Mouse (Mus musculus) layer of hippocampus, adult 11-12 months (tissue): Measurements from ENCODE around the gene Hrasls.

Experiments
- DNase-seq: peaks from one replicate; pipeline ENCODE4 v3.0.0; 2022; ENCODE audit warnings: low spot score

The Hrasls gene

DNA sequence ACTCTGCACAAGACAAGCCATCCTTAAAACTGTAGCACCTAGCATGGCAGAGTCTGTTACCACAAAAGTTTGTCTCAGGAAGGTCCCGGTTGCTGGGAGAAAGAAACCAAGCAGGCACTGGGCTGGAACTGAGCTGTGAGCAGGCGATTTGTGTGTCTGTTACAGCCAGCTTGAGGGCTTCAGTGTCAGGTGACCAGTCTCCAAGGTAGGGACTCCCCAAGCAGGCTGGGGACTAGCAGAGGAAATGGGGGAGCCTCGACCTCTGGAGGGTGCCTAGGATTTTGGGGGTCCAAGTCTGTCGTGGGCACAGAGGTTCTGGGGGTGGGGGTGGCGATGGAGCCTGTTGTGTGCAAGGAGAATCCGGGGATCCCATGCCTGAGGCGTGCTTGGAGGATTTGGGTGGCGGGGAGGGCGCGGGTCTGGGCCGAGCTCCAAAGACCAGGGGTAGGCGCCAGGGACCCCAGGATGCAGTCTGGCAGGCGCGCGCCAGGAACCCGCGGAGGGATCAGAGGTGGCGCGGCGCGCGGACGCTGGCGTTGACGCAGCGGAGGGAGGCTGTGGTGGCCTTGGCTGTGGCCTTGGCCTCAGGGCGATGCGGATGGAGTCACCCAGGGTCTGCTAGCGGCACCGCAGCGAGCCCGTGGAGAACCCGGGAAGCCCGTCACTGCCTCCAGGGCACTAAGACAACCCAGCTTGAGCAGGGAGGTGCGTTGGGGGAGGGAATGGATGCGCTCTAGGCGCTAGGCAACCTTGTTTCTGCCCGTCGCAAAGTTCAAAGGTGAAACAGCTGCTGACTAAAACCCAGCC lies at the start of gene Hrasls:
Gene Hrasls (plus strand): TSS at position 91 of the 807 bp plus-strand sequence.
- DNase-seq, result peak; percentile 12

DNA sequence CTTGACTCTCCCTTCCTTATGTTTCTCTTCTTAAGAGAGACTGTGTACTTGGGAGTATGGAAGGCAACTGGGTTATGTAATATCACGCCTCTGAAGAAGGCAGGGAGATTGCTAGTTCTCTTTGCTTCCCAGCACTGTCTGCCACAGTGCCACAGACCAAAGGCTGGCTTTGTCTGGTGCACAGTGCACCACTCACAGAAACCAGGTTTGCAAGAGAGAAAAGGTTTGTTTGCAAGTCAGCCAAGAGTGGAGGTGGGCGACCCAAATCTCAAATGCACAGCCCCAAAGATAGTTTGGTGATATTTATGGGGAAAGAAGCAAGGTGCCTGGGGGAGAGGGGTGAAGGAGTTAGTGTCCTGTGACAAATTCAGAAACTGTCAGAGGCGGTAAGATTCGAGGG lies 47.2 kb upstream of the Hrasls start:
- DNase-seq, result no peak

DNA sequence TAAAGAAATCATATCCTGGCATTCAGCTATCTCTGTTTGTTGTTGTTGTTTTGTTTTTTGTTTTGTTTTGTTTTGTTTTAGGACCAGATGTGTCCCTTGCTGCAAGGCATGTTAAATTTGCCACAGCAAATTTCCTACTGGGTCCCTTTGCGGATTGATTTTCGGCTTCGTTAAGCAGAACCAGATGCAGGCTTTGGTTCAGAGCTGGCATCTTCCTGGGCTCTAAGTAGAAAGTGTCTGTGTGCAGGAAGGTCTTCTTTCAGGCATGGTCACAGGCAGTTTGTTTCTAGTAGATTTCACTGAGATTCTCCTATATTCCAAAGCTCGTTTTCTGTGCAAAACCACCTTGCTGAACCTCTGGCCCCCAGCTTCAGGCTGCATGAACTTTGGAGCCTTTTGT lies 42.4 kb upstream of the Hrasls start:
- DNase-seq, result no peak

DNA sequence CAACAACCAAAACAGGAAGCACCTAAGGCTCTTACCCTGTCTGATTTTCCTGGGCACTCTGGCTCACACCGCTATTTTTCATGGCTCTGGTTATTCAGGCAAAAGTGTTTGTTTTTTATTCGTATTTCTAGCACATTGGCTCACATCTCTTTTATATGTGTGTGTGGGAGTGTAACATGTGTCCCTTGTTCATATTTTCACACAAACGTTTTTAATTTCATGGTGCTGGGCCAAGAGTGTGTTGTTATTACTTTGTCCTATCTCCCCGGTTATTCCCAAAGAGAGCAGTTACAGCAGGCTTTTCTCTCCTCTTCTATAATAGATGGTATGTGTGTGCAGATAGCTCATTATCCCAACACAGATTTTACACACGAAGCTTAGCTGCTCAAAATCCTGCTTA lies 37.8 kb upstream of the Hrasls start:
- DNase-seq, result peak; percentile 17

DNA sequence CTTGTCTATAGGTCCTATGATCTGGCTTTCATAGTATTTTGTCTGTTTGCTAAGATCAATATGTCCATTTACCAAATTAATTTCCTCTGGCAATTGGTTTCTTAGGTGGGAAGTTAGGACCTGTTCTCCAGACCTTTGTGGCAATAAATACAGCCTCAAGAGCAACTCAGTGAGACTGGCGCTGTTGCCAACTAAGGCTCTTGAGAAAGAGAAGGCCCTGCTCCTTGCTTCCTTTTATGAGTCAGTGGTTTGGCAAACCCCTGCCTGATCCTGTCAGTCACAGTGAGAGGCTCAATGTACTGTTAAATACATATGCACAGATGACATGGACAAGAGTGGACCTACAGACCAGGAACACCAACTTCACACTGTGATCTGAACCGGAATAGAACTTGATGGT lies 36.3 kb upstream of the Hrasls start:
- no peak for DNase-seq

DNA sequence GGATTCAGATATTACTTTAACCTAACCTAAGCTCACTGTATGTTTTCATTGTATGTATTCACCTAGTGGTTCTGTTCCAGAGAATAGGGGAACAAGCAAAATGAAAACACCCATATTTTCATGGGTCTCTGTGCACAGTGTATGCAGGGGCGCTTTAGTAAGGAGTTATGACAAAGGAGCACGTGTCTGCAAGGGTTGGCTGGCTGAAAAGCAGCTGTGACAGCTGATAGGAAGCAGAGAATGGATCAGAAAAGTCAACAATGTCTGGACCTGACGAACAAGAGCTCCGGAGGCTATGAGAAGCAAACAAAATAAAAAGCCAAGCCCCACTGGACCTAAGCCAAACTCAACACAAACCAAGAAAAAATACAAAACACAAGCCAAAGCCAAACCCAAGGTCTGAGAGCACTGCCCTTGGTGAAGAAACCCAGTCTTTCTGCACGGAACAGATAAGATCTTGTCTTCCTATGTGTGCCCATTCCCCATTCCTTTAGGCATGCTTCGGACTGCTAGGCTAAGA lies 34.6 kb upstream of the Hrasls start:
- no peak for DNase-seq

DNA sequence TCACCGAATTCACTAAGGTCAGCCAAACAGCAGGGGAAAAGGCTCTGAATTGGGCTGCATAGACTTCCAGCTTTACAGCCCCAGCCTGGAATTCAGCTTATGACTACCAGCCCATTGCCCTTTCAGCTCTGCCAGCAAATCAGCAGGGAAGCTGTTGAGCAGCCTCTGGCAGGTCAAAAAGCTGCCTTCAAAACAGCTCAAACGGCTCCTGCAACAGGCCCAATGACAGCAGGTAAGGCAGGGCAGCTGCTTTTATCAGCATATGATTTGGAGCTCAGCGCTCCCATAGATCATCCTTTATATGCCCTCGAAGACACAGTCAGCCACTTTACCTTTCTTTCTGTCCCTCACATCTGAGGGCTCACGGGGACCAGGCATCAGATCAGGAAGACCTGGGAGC lies 16.6 kb upstream of the Hrasls start:
- no peak for DNase-seq

DNA sequence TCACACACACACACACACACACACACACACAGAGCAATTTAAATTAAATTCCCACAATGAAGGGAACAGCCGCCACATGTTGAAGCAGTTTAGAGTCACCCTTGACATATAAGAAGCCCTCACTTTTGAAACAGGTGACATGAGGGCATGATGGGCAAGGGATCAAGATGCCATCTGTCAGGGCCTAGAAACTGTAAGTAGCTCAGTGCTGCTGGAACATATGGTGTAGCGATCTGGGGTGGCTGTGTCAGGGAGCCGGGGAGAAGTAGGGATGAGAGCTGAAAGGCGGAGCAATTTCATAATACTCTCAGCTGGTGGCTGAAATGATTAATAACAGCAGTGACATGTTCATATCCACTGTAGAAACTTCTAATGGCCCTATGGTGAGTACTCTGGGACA lies 15.5 kb upstream of the Hrasls start:
- DNase-seq, result no peak

DNA sequence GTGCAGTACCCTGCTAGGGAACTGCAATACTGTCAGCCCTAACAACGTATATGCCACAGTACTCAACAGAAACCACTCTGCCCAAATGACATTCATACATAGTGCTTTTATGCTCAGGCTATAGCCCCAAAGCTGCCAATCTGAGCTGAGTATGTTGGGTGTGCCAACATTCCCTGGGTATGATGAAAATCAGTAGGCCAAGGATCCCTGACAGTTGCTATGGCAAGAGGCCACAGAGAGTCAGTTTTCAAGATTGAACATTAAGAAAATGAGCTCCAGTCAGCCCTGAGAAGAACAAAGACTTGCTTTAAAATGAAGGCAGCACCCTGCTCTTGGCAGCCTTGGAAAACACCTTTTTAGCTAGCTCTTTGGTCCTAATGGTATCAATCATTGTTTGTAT lies 14.3 kb upstream of the Hrasls start:
- DNase-seq, result no peak

DNA sequence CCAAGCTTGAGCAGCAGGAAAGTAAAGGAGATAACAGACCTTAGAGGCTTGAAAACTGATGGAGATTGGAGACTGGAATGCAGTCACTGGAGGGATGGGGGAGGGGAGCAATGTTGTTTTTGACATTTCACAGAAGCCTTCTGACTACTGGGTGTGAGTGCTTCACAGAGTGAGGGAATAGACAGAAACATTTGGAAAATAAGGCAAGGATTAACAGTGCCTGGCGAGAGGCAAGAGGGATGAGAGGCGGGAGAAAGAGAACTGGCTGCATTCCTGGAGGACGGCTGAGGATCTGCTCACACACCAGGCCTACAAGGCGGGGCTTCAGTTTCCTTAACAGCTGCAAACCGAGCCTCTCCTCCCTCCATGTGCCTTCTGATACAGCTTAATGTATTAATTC lies 11.0 kb upstream of the Hrasls start:
- DNase-seq, result peak; percentile 49

DNA sequence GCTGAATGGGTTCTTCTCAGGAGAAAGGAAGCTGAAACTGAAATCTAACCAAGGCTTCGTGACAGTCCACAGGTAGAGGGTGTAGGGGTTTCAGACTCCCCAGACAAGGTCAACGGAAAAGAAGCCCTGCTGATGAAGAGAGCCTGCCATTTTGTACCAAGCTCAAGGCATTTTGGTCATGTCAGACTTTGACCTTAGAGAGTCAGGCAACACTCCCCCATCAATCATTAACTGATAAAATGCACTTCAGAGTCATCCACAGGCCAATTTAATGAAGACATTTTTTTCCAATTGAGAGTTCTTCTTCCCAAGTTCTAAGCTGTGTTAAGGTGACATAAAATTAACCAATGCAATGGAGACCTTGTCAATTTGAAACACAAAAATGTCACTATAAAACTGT lies 8.3 kb upstream of the Hrasls start:
- no peak for DNase-seq

DNA sequence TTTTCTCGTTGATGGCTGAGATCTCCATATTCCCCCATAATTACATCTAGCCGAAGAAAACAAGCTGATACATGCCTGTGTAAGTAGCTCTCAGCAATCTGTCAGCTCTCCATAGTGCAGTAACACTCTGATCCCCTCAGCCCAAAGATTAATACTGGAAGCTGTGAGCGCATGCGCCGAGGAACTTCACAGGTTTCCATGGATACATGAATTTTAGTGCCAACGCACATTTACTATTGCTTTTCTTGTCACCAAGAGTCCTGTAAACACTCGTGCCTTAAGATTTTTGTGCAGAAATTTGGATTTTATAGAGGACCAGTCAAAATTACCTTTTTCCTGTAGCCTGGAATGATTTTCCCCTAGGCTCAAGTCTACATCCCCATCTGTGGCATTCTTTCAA lies 4.6 kb upstream of the Hrasls start:
- peak; percentile 58 for DNase-seq

DNA sequence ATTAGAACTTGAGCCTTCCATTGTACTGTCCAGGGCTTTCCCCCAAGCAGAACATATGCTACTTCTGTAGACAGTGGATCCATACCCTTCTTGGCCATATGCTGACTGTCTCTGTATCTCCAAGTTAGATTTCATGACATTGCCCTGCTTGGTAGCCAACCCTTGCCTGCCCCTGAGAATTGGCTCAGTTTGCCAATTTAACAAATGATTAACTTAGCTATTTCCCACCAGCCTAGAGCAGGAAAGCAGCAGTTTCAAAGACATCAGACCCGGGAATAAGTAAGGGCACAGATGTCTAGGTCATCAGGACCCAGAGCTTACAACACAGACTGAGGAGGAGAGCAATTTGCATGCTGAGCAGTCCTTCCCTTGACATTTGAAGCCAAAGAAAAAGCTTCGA lies 3.9 kb upstream of the Hrasls start:
- no peak for DNase-seq

DNA sequence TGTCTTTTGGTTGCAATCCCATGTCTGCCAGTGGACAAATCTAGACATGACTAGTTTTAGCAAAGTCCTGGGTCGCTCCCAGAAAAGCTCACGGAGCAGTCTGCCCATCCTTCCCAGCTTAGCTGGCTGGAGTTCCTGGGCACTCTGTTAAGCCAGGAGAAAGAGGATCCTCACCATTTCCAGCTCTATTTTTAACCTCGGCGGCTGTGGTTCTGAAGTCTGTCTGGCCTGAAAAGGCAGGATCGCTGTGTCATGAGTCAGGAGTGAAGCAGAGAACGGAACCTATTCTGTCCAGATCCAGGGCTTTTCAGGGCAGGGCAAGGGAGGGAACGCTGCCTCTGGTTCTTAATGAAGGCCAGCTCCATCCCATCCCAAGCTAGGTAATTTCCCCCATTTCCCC lies 654 bp upstream of the Hrasls start:
- DNase-seq, result no peak

DNA sequence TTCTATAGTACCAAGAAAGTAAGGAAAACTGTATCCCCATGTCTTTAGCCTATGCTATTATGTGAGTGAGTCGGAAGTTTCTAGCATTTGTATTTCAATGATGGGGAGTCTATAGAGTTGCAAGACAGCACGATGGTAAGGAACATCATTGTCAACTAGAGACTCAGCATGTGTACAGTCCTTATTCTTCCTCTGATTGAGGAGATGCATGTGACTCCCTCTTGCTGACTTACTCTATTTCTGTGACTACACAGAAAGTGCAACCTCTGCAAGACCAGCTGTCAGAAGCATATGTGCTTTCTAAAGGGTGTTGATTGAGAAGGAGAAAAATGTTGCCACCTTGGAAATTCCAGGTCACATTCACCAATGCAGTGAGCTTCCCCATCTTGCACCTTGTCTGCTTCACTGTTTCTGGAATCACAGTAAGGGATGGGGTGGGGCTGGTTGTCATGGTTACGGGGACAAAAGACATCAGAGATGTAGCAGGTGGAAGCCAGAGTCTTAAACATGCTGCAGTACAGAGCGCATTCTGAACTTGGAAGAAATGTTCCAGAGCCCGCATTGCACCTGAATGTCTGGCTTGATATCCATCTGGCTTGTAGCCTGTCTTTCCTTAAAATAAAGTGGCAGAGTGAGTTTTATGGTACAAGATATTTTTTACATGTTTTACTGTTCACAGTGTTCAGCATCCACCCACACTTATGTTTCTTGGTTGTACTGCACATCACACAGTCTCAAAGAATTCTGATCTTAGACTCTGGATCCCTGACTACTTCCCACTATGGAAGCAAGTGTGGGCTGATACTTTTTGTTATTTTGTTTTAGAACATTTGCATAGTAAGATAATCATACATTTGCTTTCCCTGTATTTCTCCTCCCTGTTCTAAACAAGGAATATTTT lies 7.2 kb downstream of the Hrasls start:
- peak; percentile 53 for DNase-seq

DNA sequence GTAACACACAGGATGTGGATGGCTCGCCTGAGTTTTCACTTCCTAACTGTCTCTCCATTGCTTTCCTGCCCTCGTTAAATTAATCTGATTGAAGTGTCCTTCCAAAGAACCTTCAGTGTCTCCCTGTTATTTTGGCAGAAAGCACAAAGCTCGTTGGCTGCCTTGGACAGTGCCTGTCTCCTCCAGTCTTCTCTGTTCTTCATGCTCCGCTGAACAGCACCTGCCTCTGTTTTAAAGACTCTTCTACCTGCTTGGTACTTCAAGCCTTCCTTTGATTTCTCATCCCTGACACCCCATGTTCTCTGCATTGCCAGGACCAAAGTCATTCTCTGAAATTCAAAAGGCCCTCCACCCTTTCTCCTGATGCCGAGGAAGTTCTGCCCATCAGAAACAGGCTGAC lies 26.5 kb downstream of the Hrasls start:
- DNase-seq, result no peak

DNA sequence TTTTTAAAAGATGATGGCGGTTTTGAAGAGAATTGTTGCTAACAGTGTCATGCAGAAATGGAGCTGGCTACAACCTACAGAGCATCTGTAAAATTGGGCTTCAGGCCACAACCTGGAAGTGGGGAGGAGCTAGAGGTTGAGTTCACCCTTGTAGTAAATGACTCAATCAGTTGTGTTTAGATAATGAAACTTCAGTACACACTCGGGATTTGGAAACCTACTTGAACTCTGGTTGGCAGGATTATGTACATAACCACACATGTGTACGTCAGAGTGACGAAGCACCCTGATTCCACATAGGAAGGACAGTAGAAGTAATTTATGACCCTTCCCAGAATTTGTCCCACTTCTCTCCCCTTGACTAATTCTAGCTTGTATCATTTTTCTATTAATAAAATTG lies 44.8 kb downstream of the Hrasls start:
- DNase-seq, result no peak
